Mouse (Mus musculus) adrenal gland, adult 10 weeks (tissue): Measurements from ENCODE around the gene Rabac1. TPM values are rescaled to one million over a fixed set of nuclear protein-coding genes. Genes with fewer than 3 reads are reported as not detected.

ENCODE experiments used
- polyA plus RNA-seq: library from polyadenylated mRNA; stranded (reverse); fragments of 350-450 nt; fragmentation: Illumina TruSeq; extraction: RNeasy Lipid Tissue Mini Kit (QIAGEN cat#74804); gene quantifications from one replicate; pipeline ENCODE4 v1.2.3, GENCODE M21; 2014; ENCODE audit warnings: low read depth, low replicate concordance

Rabac1 gene
- not detected for polyA plus RNA-seq

GRCm38 (mm10) chr7:24971972-24972893 is at the start of gene Rabac1:
Gene Rabac1, minus strand, starts transcription at chr7:24972754.

GRCm38 (mm10) chr7:25005421-25006065 is 33.0 kb upstream of the Rabac1 start, which contains the start of gene Atp1a3:
Gene Atp1a3, minus strand, starts transcription at chr7:25005958.

DNA sequence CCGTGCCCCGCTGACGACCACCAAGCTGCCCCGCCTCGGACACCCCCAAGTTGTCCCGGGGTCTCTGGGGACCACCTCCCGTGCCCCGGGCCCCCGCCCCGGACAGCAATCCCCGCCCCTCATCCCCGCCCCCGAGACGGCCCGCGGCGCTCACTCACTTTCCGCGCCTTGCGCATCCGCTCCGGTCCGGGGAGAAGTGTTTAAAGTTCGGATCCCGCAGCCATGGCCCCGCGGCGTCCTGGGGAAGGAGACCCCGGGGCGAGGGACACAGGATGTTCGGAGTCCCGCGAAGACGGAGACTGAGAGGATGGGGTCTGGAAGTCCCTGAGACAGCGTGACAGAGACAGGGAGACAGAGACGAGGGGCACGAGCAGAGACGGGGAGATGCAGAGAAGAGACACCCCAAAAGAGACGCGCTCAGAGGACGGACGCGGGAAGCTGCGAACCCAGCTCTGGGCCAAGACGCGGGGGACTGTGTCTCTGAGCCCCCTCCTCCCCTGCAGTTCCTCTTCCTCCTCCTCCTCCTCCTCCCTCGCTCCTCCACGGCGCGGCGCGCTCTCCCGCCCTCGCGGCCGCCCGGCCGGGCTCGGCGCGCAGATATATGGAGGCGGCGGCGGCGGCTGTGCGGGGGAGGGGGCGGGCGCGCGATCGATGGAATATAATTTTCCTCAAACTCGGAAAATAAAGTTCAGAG is 28.1 kb downstream of the Rabac1 start, which contains the start of gene Gm4881:
Gm4881 (minus strand) TSS at position 238 of the 694 bp plus-strand sequence.

Other genes with a start within 250 kb of the Rabac1 start
- gene Gm4763, start 245.8 kb downstream of the Rabac1 start, polyA plus RNA-seq: not detected
- gene Cd177, start 212.4 kb downstream of the Rabac1 start, polyA plus RNA-seq: not detected
- gene Ceacam10, start 195.5 kb downstream of the Rabac1 start, polyA plus RNA-seq: not detected
- not detected for gene Gm9844, start 110.5 kb downstream of the Rabac1 start, polyA plus RNA-seq
- gene Lypd4, start 102.8 kb downstream of the Rabac1 start, polyA plus RNA-seq: not detected
- gene Dmrtc2, start 102.7 kb downstream of the Rabac1 start, polyA plus RNA-seq: not detected
- gene Rps19, start 88.4 kb downstream of the Rabac1 start, polyA plus RNA-seq: 19.2 TPM
- not detected for gene Cd79a, start 75.4 kb downstream of the Rabac1 start, polyA plus RNA-seq
- gene Arhgef1, start 69.8 kb downstream of the Rabac1 start, polyA plus RNA-seq: 1.0 TPM
- gene Gm4881, start 28.3 kb downstream of the Rabac1 start, polyA plus RNA-seq: not detected
- 3.7 TPM for gene Atp1a3, start 33.2 kb upstream of the Rabac1 start, polyA plus RNA-seq
- gene Grik5, start 99.6 kb upstream of the Rabac1 start, polyA plus RNA-seq: not detected
- 0.99 TPM for gene Zfp574, start 99.8 kb upstream of the Rabac1 start, polyA plus RNA-seq
- gene Pou2f2, start 207.0 kb upstream of the Rabac1 start, polyA plus RNA-seq: 0.52 TPM
- gene Dedd2, start 247.9 kb upstream of the Rabac1 start, polyA plus RNA-seq: 0.52 TPM
- 1.2 TPM for gene Zfp526, start 248.7 kb upstream of the Rabac1 start, polyA plus RNA-seq